Mouse (Mus musculus) retina, postnatal 1 day (tissue): ENCODE measurements around the gene Ripor2.

Source experiments
- DNase-seq: peaks from one replicate; pipeline ENCODE4 v3.0.0-alpha.2; 2012

The Ripor2 gene

GRCm38 (mm10) chr13:24649099-24649498 is 67.1 kb downstream of the Ripor2 start:
- DNase-seq: no peak

DNA sequence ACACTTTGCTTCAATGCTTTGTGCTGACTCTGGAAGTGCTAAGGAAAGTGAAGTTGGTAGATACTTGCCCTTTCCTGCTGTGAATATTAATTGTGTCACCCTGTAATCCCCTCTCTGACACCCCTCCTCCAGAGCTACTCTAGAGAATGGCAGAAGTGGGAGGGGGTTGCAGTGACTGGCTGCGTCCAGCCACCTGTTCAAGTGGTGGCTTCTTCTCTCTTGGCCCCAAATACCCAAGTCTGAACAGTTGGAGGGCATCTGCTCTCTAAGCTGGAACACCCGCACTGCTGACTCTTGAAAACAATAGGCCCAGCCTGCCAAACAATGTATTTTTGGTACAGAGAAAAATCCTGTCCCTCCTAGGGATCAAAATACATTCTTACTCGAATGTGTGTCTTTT is 69.0 kb downstream of the Ripor2 start:
- peak; percentile 64 for DNase-seq

DNA sequence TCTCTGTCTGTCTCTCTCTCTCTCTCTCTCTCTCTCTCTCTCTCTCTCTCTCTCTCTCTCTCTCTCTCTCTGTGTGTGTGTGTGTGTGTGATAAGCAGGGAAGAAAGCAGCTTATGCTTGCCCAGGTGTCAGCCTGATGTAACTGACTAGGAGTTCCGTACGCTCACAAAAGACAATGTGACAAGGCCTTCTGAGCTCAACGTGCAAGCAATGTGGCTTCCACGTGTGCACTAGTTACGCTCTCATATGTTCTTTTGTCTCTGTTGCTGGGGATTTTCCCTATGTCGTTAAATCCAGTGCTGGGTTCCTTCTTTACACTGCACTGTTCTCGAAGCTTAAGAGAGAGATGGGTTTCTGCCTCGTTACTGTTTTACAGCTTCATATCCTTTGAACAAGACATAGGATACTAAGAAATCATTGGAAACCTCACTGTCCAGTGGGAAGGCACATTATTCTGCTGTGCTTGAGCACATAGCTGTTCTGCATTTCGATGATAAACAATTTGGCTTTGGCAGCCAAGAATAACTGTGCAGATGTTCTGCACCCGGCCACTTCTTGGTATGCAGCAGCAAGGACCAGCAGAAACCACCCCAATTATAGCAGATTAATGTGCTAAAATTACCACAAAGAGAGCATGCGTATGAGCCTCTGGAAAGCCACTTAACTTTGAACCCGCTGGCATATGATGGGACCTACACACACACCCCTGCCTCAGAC is 73.1 kb downstream of the Ripor2 start:
- peak; percentile 39 for DNase-seq

DNA sequence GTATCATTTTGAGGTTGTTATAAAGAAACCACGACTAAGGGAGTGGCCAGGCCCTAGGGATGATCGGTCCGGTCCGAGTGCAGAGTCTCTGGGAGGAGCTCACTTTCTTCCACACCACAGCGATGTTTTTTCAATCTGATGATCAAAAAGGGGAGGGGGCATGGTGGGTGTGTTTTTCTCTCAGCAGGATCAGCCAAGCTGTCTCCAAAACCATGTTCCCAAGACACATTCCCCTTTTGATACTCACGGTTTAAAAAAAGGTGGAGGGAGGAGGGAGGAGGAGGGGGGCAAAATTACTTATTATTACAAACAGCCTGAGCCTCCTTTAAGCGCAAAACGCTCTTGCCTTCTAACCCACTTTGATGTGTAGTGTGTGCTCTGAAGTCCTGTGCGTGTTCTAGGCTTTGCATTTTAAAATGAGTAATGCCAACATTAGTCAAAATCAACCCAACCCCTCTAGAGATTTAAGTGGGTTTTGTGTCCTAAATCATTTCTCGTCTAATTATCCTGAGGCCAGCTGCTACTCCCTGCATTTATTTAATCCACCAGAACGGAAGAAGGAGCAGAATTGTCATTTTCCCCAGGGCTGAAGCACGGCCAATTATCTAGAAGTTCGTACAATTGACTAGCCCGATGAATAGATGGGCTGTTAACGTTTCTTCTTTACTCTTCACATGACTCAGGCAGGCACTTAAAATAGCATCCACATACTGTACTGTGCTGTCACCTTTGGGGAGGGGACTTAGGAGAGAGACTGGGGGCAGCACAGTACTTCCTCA is 74.9 kb downstream of the Ripor2 start:
- peak; percentile 87 for DNase-seq

- no peak for DNase-seq
These were observed 84.8 kb downstream of the Ripor2 start for GRCm38 (mm10) chr13:24666763-24667162.

DNA sequence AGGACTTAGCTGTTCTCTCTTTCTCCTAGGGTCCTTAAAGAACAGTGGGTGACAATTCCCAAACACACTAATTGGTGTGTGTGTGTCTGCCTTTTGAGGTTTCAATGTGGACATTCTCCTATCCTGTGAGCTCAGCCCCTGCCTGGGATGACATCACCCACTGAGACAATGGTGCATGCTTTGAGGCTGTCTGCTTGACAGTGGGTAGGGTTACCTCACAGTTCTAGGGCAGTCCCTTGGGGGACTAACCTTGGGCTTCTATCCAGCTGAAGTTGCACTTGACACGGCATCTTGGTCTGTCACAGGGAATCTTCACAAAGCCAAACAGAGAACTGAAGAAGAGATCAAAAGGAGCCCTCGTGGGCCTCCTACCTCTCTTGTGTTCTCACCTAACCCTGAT is 86.6 kb downstream of the Ripor2 start:
- DNase-seq: peak; percentile 56

GRCm38 (mm10) chr13:24670676-24671075 is 88.7 kb downstream of the Ripor2 start:
- DNase-seq: no peak

GRCm38 (mm10) chr13:24679027-24679680 is 97.2 kb downstream of the Ripor2 start:
- no peak for DNase-seq

- DNase-seq: peak; percentile 51
These were observed 99.0 kb downstream of the Ripor2 start for GRCm38 (mm10) chr13:24680951-24681350.

DNA sequence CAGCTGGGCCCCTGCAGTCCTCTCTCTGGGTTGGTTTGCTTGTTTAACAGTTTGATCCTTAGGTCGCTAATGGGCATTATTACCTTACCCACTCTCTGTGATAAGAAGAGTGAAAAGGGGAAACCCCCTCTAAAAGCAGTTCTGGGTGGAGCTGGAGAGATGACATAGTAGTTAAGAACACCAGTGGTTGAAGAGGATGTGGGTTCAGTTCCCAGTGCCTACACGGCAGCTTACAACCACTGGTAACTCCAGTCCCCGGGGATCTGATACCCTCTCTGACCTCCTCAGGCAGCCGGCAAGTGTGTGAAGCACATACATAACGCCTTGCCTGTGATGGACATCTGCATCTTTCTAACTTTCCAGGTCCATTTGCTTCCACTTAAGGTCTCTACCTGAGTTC is 100.4 kb downstream of the Ripor2 start:
- DNase-seq: no peak

DNA sequence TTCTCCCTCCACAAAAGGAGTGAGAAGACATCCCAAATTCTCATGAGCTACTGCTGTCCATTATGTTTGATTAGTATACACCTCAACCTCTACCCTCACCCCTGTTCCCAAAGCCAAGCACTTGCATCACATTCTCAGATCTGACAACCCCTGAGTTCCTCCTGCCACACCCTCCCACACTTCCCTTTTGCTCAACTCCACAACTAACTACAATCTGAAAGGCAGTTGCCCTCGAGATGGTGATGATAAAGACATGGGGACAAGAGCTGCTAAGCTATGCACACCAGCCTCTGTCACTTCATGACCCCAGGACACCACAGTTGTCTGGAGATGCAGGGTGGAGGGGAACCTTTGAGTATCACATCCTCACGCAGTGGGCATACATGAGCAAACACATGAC is 102.5 kb downstream of the Ripor2 start:
- no peak for DNase-seq

DNA sequence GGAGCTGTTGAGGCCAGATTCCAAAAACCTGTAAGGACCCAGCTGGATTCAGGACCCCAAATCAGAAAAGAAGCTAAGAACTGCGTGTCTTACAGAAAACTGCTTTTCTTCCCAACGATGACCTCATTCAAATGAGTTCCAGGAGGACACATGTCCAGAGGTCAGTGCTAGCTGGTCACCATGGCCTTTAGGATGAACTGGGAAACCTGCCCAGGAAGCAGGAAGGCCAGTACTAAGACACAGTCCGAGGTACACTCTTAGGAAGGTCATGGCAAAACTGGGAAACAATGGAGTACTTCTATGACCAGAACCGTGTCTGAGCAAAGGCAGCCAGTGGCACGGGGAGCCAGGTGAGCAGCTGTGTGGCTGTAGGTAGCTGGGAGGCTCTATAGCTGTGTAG is 103.9 kb downstream of the Ripor2 start:
- no peak for DNase-seq

DNA sequence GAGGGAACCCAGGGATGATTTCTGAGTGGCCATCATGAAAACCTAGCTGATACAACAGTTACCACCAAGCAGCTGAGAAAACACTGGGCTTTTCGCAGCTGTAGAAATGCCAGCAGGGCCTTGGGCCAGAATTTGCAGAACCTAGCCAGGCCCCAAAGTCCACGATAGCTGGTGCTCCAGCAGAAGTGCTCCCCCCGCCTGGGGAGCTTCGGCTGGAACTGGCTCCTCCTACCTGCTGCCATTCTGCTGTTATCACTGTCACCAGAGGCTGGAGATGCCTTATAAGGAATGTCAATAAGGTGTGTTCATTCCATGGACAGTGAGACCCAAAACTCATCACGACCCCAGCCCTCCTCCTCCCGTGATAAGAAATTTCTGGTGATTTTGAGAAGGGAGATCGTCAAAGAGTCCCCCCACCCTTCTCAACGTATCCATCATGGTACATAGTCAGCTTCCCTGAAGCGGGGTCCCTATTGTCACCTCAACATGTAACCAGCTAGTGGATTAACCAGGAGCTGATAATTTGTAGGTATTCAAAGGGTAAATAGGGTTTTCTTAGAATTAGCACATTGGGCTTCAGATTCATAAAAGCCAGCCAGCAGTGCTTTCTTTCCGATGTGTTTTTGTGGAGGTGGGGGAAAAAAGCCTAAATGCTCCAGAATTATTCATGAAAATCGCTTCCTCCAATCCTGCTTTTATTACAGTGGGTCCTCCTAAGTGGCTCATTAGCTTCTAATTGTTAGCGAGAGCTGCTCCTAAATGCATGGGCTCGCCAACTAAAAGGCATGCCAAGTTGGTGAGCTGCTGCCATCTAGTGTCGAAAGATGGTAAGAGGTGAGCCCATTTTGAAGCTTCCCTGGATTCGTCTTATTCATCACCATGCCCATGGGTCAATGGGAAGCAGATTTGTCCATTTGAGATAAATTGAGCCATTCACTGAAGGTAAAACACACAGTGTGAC is 105.0 kb downstream of the Ripor2 start:
- peak; percentile 92 for DNase-seq

GRCm38 (mm10) chr13:24693312-24693711 is 111.3 kb downstream of the Ripor2 start:
- DNase-seq: no peak

GRCm38 (mm10) chr13:24698746-24699145 is 116.8 kb downstream of the Ripor2 start:
- DNase-seq: no peak

DNA sequence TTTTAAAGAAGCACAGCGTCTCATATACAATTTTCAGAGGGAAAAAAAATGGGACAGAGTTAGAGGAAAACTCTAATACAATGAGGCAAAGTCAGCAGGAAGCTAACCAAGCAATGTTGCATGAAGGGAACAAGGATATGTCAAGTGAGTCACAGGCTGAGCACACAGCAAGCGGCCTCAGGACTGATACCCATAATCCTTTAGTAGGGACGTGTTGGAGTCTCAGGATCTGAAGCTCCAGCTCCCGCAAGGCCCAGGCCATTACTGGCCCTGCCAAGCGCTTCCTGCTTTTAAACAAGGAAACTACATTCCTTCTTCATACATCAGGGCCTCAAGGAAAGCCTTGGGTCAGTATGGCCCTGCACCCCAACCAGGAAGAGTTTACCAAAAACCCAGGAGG is 120.1 kb downstream of the Ripor2 start:
- no peak for DNase-seq

GRCm38 (mm10) chr13:24709656-24710396 is 127.8 kb downstream of the Ripor2 start:
- DNase-seq: peak; percentile 59

- no peak for DNase-seq
These were observed 129.0 kb downstream of the Ripor2 start for GRCm38 (mm10) chr13:24710968-24711367.

GRCm38 (mm10) chr13:24712581-24713130 is 130.7 kb downstream of the Ripor2 start:
- DNase-seq: no peak

DNA sequence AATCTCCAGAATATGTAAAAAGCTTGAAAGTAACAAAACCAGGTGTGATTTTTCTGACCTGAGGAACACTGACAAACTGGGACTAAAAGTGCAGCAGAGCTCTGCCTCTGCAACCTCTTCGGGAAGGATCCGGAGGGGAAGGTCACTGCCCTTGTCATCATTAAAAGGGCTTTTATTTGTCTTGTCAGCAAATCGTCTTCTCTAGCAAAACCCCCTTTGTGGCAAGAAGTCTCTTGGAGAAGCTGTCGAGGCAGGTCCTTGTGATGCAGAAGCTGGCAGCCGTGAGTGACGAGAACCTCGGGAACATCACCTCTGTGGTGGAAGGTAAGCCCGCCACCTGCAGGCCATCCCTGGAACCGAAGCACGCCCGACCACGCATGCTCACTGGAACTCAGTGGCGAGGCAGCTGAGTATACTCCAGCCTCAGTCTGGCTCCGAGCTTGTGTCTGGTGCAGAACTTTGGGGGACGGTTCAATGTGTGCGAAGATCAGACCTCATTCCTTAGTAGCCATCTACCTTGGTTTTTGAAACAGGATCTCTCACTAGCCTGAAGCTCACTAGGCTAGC is 131.5 kb downstream of the Ripor2 start:
- peak; percentile 87 for DNase-seq

DNA sequence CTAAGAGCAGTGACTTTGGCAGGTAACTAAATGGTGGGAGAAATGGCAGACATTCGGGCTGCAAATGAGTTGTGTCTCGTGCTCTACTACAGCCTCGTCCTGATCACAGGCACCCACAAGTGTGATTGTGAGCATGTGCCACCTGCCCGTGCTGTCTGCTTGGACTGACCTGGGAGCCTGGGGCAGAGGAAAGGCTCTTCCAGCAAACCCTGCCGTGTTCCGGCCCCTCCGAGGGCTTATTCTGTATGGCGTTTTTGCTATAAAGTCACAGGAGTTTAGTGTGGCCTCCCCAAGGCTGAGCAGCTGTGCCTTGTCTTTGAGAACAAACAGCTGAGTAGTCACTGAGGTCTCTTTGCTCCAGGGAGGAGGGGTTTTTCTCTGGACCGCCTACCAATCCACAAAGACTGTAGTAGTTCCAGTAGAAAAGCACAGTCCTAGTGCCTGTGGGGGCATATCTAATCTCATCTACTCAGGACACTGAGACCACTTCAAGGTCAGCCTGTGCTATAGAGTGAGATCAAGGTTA is 132.4 kb downstream of the Ripor2 start:
- no peak for DNase-seq
